Mouse (Mus musculus): Measurements from ENCODE around the gene Dennd4b.

GRCm38 (mm10) chr3:90292345-90293275 is 27.6 kb downstream of the Dennd4b start, which contains the start of gene Gatad2b:
- TF ChIP-seq CTCF (IDR thresholded peaks at IDR 0.05) (no peak), EP300 (IDR thresholded peaks at IDR 0.05) (peak; percentile 85)

All from lung, postnatal 0 days (tissue).